Mouse (Mus musculus) liver, embryonic 16.5 days (tissue): Measurements from ENCODE around the gene Higd1c. TPM values are rescaled to one million over a fixed set of nuclear protein-coding genes. Genes with fewer than 3 reads are reported as not detected.

ENCODE experiments used
- ATAC-seq: fragments of 200-750 bp; cut with Nextera tagmentation; 2 replicates; pipeline ENCODE4 v1.8.0; 2017; ENCODE audit warnings: low read depth, mild to moderate bottlenecking, moderate number of reproducible peaks, moderate library complexity
- H3K27ac ChIP-seq: fragments of 300-500 bp; sonication (generic); 2 replicates; pipeline ENCODE4 v1.5.1; 2014; ENCODE audit warnings: mild to moderate bottlenecking, low read length
- H3K27me3 ChIP-seq: fragments of 300-500 bp; sonication (generic); 2 replicates; pipeline ENCODE4 v1.6.1; 2014; ENCODE audit warnings: low read depth, low read length, mixed read lengths; ENCODE audit not compliant: control insufficient read depth, insufficient read depth
- H3K36me3 ChIP-seq: fragments of 300-500 bp; sonication (generic); 2 replicates; pipeline ENCODE4 v1.6.1; 2014; ENCODE audit warnings: mild to moderate bottlenecking; ENCODE audit not compliant: control insufficient read depth, insufficient read depth
- H3K4me1 ChIP-seq: fragments of 300-500 bp; sonication (generic); 2 replicates; pipeline ENCODE4 v1.6.1; 2014; ENCODE audit warnings: low read depth, low read length, mixed read lengths; ENCODE audit not compliant: control insufficient read depth
- H3K4me2 ChIP-seq: fragments of 300-500 bp; sonication (generic); 2 replicates; pipeline ENCODE4 v1.6.1; 2014; ENCODE audit warnings: low read depth, low read length, mixed read lengths
- H3K4me3 ChIP-seq: fragments of 300-500 bp; sonication (generic); 2 replicates; pipeline ENCODE4 v1.5.1; 2014; ENCODE audit warnings: low read depth, mild to moderate bottlenecking, low read length
- H3K9ac ChIP-seq: fragments of 300-500 bp; sonication (generic); 2 replicates; pipeline ENCODE4 v1.6.1; 2014; ENCODE audit warnings: low read depth, low read length
- H3K9me3 ChIP-seq: fragments of 300-500 bp; sonication (generic); replicated peaks from 2 replicates; pipeline ENCODE4 v1.6.1; 2016; ENCODE audit warnings: low read length; ENCODE audit not compliant: control insufficient read depth
- WGBS: fragments of 180-500 bp; shearing (Covaris S2); extraction: QIAGEN DNeasy Blood & Tissue Kit; methylation state at CpG from one replicate; pipeline ENCODE4 v1.1.7; 2014; ENCODE audit not compliant: insufficient replicate concordance; 5-methylcytosine and 5-hydroxymethylcytosine counted together
- polyA plus RNA-seq: library from polyadenylated mRNA; unstranded; fragments of >200 nt; fragmentation: Nextera tagmentation; extraction: Ambion mirVana; gene quantifications from 2 replicates; pipeline ENCODE4 v1.2.1, GENCODE M21; 2015

The Higd1c gene
- polyA plus RNA-seq, 1 experiment from 2014 or later: not detected

GRCm38 (mm10) chr15:100413306-100413705 lies 49.0 kb downstream of the Higd1c start:
- no peak overlapping the region for H3K4me2 ChIP-seq
- ATAC-seq: no peak
- peaks cover 75% of the 10 kb centered on the region for H3K4me1 ChIP-seq
- no peak overlapping the region for H3K9ac ChIP-seq
- no peaks in the 10 kb centered on the region for H3K27me3 ChIP-seq
- peaks cover 22% of the 10 kb centered on the region for H3K36me3 ChIP-seq
- H3K27ac ChIP-seq: peak overlapping the region; percentile 70
- WGBS: 35% methylated on average over 4 of the region's 5 CpGs
- no peaks in the 10 kb centered on the region for H3K9me3 ChIP-seq
- no peak overlapping the region for H3K4me3 ChIP-seq

GRCm38 (mm10) chr15:100414011-100414410 lies 49.7 kb downstream of the Higd1c start:
- H3K9ac ChIP-seq: 0 out of 2 replicates have a peak overlapping the region, but pooled peaks have one; percentile 27
- WGBS: 55% methylated on average over 4 of the region's 4 CpGs
- H3K4me3 ChIP-seq: no peak overlapping the region
- H3K27ac ChIP-seq: peak overlapping the region; percentile 62
- H3K9me3 ChIP-seq: no peaks in the 10 kb centered on the region
- H3K4me1 ChIP-seq: peaks cover 82% of the 10 kb centered on the region
- 0 out of 2 replicates have a peak, but pooled peaks have one; percentile 28 for ATAC-seq
- peaks cover 16% of the 10 kb centered on the region for H3K36me3 ChIP-seq
- H3K4me2 ChIP-seq: no peak overlapping the region
- H3K27me3 ChIP-seq: no peaks in the 10 kb centered on the region

- Histone ChIP-seq H3K4me2 (no peak overlapping the region), H3K27ac (peak overlapping the region; percentile 62), H3K27me3 (no peaks in the 10 kb centered on the region), H3K9me3 (no peaks in the 10 kb centered on the region), H3K9ac (no peak overlapping the region), H3K36me3 (peaks cover 10% of the 10 kb centered on the region), H3K4me3 (no peak overlapping the region), H3K4me1 (peaks cover 91% of the 10 kb centered on the region)
- no peak for ATAC-seq
- WGBS: 90% methylated on average over 13 of the region's 13 CpGs
Observed at GRCm38 (mm10) chr15:100414942-100415341, 50.6 kb downstream of the Higd1c start.

- WGBS: 79% methylated on average over 8 of the region's 8 CpGs
- no peak overlapping the region for H3K4me3 ChIP-seq
- H3K9ac ChIP-seq: no peak overlapping the region
- H3K4me2 ChIP-seq: no peak overlapping the region
- no peaks in the 10 kb centered on the region for H3K27me3 ChIP-seq
- H3K4me1 ChIP-seq: peaks cover 93% of the 10 kb centered on the region
- no peak for ATAC-seq
- H3K36me3 ChIP-seq: peaks cover 4% of the 10 kb centered on the region
- H3K9me3 ChIP-seq: no peaks in the 10 kb centered on the region
- H3K27ac ChIP-seq: no peak overlapping the region
Observed at GRCm38 (mm10) chr15:100415684-100416083, 51.3 kb downstream of the Higd1c start.

- 57% methylated on average over 9 of the region's 9 CpGs for WGBS
- peaks cover 81% of the 10 kb centered on the region for H3K4me1 ChIP-seq
- H3K9me3 ChIP-seq: no peaks in the 10 kb centered on the region
- peak overlapping the region; percentile 31 for H3K27ac ChIP-seq
- H3K36me3 ChIP-seq: no peaks in the 10 kb centered on the region
- peak overlapping the region; percentile 10 for H3K4me3 ChIP-seq
- H3K27me3 ChIP-seq: no peaks in the 10 kb centered on the region
- no peak for ATAC-seq
- H3K9ac ChIP-seq: peak overlapping the region; percentile 30
- H3K4me2 ChIP-seq: peak overlapping the region; percentile 74
Observed at GRCm38 (mm10) chr15:100417854-100418450, 53.6 kb downstream of the Higd1c start.

- peak overlapping the region; percentile 61 for H3K9ac ChIP-seq
- 41% methylated on average over 8 of the region's 8 CpGs for WGBS
- H3K9me3 ChIP-seq: no peaks in the 10 kb centered on the region
- peaks cover 4% of the 10 kb centered on the region for H3K27me3 ChIP-seq
- peak overlapping the region; percentile 74 for H3K4me2 ChIP-seq
- H3K4me1 ChIP-seq: peaks cover 80% of the 10 kb centered on the region
- no peak for ATAC-seq
- peak overlapping the region; percentile 97 for H3K27ac ChIP-seq
- no peaks in the 10 kb centered on the region for H3K36me3 ChIP-seq
- peak overlapping the region; percentile 84 for H3K4me3 ChIP-seq
Observed at GRCm38 (mm10) chr15:100419311-100419710, 55.0 kb downstream of the Higd1c start.

- H3K4me1 ChIP-seq: peaks cover 76% of the 10 kb centered on the region
- peak; percentile 71 for ATAC-seq
- 20% methylated on average over 9 of the region's 9 CpGs for WGBS
- peak overlapping the region; percentile 98 for H3K9ac ChIP-seq
- no peaks in the 10 kb centered on the region for H3K36me3 ChIP-seq
- H3K27me3 ChIP-seq: peaks cover 13% of the 10 kb centered on the region
- H3K4me2 ChIP-seq: peak overlapping the region; percentile 74
- no peaks in the 10 kb centered on the region for H3K9me3 ChIP-seq
- peak overlapping the region; percentile 97 for H3K27ac ChIP-seq
- peak overlapping the region; percentile 84 for H3K4me3 ChIP-seq
Observed at GRCm38 (mm10) chr15:100419901-100420745, 55.8 kb downstream of the Higd1c start.

GRCm38 (mm10) chr15:100421059-100421757 lies 56.9 kb downstream of the Higd1c start:
- H3K4me3 ChIP-seq: peak overlapping the region; percentile 84
- H3K27ac ChIP-seq: peak overlapping the region; percentile 97
- no peaks in the 10 kb centered on the region for H3K9me3 ChIP-seq
- 10% methylated on average over 8 of the region's 8 CpGs for WGBS
- H3K9ac ChIP-seq: peak overlapping the region; percentile 98
- H3K36me3 ChIP-seq: no peaks in the 10 kb centered on the region
- H3K27me3 ChIP-seq: peaks cover 16% of the 10 kb centered on the region
- peaks cover 65% of the 10 kb centered on the region for H3K4me1 ChIP-seq
- ATAC-seq: no peak
- H3K4me2 ChIP-seq: peak overlapping the region; percentile 74
